Mouse (Mus musculus) spleen, embryonic (tissue): ENCODE results near the gene Smad9.
"Not testable (repeated sequence)": the region's sequence is repeated elsewhere in the genome, so short reads cannot be mapped to it uniquely, and the experiment has no call there.

ENCODE experiments used
- CTCF ChIA-PET: fragments of 350-600 bp; sonication (Branson Sonifier 250); formaldehyde crosslinking; loops from one replicate; lab custom pipeline; 2022; lab: Charles Lee

The Smad9 gene

DNA sequence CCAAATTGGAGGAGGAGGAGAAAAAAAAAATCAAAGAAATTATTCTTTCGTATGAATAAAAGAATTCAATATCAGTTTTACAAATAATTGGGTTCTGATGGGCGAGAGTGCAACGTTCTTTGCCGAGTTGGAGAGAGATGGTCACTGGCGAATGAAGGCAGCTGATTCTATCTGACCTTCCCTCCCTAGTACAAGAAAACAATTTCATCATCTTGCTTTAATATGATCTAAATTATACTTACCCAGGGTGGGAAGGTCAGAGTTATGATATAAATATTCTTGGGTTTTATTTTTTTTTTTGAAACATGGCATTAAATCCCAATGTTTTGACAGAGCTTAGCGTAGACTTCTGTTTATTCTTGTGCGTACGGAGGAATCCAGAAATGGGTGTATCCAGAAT, 2.1 kb downstream of the Smad9 start:
- CTCF ChIA-PET = no interaction called here

DNA sequence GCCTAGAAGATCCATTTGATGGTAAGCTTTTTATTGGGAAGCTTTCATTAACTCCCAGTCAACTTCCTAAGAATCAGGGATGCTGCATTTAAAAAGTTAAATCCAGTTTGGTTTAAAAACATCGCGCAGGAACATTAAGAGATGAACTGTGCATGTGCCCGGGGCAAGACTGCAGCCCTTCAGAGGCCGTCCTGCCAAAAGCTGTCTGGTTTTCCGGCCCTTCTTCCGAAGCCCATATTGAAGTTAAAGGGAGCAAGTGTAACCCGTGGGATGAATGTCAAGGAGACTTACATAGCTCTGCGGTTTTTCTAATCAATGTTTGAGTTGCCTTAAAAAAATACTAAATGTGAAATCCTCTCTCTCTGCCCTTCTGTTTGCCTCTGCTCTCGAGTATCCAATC, 3.8 kb downstream of the Smad9 start:
- CTCF ChIA-PET = no interaction called here

GRCm38 (mm10) chr3:54760321-54761115, 5.1 kb downstream of the Smad9 start:
- CTCF ChIA-PET = no interaction called here

GRCm38 (mm10) chr3:54761258-54761657, 5.9 kb downstream of the Smad9 start:
- CTCF ChIA-PET = no interaction called here

- CTCF ChIA-PET = no interaction called here
Measured at GRCm38 (mm10) chr3:54764418-54764817, 9.0 kb downstream of the Smad9 start.

DNA sequence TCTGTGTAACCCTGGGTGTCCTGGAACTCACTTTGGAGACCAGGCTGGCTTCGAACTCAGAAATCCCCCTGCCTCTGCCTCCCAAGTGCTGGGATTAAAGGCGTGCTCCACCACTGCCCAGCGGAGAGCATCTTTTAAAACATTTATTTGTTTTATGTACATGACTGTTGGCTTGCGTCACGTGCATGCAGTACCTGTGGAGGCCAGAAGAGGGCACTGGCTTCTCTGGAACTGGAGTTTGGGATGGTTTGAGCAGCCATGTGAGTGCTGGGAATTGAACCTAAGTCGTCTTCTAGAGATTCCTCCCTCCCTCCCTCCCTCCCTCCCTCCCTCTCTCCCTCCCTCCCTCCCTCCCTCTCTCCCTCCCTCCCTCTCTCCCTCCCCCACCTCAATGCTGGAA, 10.1 kb downstream of the Smad9 start:
- CTCF ChIA-PET = not testable (repeated sequence)

DNA sequence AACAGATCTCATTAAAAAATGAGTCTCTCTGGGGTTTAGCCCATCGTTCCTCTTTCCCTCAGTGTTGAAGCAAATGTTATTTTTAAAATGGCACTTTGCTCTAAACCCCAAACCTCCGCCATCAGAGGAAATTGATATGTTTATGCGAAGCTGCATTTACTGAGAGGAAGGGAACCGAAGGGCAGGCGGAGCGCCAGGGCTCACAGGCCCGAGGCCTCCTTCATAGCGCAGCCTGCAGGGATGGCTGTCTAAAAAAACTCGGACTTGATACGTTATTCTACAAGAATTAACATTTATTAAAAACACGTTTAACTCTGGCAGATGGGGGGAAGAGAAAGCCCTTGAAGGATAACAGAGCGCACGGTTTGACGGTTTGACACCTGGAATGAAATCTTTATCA, 10.7 kb downstream of the Smad9 start:
- CTCF ChIA-PET = no interaction called here

DNA sequence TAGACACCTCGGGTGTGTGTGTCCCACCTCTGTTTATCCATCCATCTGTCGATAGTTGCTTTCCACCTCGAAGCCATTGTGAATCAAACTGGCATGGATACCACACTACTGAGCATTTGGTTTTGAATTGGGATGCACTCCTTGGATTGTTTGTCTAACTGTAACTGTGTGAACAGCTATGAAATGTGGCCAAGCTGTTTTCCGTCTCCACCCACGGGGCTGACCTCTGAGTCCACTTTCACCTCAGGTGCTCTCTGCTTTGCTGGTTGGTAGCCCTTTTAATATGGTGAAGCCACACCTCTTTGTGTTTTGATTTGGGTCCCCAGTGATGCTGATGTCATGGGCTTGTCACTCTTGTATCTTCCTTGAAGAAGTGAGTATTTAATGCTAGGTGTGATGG, 11.4 kb downstream of the Smad9 start:
- CTCF ChIA-PET = no interaction called here

DNA sequence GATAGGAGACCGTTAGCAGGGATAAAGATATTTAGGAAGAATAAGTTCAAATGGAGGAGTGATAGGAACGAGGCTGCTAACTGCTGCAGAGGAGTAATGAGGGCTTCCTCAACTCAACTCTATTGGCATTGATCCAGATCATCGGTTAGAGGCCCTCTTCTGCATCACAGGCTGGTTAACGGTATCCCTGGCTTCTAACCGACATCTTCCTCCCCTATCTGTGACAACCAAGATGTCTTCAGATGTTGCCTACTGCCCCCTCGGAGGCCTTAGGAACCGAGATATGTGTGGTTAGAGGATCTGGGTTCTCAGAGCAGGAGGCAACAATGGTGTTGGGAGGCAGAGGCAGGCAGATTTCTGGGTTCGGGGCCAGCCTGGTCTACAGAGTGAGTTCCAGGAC, 13.2 kb downstream of the Smad9 start:
- CTCF ChIA-PET = no interaction called here

DNA sequence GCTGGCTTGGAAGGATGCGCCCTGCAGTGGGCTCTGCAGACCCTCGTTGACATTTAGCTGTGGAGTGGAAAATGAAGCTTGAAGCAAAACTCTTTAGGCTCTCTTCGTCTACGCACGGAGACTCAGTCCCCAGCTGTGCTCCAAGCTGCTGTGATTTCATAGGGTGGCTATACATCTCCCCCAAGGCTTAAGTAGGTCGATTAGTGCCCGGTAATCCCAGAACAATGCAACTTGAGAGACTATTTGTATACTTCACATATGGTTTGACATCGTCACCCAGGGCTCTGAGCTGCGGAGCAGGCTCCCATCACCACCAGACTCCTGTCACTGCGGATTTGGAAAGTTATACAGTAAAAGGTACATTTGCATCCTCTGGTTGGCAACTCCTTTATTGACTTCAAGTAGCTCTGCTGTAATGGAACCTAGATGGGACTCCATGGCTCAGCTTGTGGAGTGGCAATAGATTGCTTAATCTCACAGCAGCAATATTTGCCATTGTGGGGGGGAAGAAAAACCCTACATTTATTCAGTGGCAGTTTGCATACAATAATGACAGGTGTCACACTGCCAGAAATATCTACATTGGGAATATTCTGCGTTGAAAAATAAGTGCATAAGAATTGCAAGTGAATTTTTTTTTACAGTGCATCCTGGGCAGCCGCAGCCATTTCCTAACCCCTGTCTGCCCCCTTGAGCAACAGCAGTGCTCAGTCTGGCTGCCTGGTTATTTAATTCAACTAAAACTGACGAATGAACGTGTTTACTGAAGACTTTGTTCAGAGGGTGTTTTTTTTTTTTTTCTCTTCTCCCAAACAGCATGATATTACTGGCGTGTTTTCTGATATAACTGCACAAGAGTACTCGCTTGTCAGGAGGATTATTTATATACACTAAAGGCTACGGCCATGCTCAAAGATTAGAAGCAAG, 14.2 kb downstream of the Smad9 start:
- CTCF ChIA-PET = interaction anchor here (0.5 kb wide), 1 partner anchor 21 kb away, joined by 3 read pairs; no protein-coding TSS in a partner anchor

DNA sequence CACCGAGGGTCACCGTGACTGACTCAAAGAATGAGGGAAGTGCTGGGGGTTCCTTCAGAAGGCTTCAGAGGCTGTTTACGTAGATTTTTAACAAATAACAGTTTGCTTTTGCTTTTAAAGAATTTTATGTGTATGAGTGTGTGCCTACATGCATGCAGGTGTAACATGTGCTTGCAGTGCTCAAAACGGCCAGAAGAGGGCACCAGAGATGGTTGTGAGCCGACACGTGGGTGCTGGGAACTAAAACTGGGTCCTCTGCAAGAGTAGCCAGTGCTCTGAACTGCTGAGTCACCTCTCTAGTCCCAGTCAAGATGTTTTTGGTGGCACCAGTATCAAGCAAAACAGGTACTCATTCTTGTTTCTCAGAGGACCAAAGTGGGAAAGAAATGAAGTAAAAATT, 18.2 kb downstream of the Smad9 start:
- CTCF ChIA-PET = no interaction called here

DNA sequence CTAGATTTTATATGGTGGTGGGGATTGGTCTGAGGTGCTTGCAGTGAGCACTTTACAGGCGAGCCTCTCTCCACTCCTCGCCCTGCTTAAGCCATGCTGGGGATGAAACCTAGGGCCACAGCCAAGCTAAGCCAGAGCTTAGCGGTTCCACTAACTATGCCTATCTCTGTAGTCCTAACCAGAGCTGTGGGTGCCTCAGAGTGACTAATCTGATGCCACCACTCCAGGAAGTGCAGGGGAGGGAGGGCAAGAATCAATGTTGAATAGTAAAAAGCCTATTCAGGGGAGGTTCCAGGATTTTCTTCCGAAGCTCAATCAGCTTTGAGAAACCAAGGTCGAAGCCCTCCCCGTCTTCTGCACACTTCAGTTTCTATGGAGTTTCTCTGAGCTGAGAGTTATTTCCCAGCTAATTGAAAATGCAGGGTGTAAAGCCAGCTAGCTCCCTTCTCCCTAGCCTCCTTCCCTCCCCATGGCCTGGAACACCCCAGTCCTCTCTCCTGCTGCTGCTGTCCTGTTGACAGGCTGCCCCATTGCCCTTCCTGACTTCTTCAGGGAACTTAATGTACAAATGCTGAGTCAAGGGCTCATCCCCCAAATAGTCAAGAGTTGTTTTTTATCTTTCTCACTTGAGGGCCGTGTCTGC, 20.7 kb downstream of the Smad9 start:
- CTCF ChIA-PET = no interaction called here

- CTCF ChIA-PET = interaction anchor here (0.7 kb wide), 1 partner anchor 20 kb away, joined by 3 read pairs; no protein-coding TSS in a partner anchor
Measured at GRCm38 (mm10) chr3:54790601-54791000, 35.2 kb downstream of the Smad9 start.

DNA sequence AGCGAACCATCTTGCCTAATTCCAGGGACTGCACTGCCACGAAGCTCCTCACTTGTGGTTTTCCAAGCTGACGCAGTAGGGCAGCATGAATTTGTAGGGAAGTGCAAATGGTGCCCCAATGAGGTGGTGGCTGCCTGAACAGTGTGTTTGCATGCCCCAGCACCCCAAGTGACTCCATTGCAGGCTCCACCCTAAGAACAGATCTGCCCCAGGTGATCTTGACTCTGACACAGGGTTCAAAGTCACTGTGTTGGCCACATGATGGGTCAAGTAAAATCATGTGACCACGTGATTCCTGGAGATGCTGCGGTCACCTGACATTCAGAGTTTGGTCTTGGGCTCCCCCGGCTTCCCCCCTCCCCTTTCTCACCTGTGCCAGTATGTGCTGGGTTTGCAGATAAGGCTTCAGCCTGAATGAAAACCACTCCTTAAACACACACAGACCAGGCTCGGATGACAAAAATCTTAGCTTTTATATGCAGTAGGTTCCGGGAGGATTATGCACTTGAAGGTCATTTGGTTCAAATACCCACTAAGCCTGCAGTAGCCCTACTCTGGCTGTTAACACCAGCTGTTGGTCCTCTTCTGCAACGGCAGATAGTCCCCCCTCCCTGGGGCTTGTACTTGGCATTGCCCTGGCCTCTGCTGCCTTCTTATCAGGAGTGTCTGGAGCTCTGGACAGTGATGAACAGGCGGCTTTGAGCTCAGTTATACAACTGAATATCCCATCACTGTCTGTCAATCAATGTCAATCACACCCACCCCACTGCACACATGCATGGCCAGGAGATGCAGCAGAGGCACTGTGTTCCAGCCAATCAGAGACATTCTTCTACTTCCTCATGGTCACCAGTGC, 36.7 kb downstream of the Smad9 start:
- CTCF ChIA-PET = interaction anchor here (0.6 kb wide), 1 partner anchor 9 kb away, joined by 7 read pairs; no protein-coding TSS in a partner anchor

DNA sequence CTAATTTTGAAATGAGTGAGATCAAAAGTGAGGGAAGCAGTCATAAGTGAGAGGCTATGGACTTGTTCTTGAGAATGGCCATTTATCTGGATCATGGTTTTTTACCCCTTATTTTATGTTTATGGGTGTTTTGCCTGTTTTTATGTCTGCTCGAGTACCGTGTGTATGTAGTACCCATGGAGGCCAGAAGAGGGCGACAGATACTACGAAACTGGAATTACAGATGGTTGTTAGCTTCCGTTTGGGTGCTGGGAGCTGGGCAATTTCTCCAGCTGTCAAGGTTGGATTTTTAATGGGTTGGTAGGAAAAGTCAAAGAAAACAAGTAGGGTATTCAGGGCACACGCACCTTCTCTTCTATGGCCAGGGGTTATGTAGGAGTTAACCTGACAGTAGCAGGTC, 38.4 kb downstream of the Smad9 start:
- CTCF ChIA-PET = no interaction called here

GRCm38 (mm10) chr3:54795379-54795778, 40.0 kb downstream of the Smad9 start:
- CTCF ChIA-PET = no interaction called here

DNA sequence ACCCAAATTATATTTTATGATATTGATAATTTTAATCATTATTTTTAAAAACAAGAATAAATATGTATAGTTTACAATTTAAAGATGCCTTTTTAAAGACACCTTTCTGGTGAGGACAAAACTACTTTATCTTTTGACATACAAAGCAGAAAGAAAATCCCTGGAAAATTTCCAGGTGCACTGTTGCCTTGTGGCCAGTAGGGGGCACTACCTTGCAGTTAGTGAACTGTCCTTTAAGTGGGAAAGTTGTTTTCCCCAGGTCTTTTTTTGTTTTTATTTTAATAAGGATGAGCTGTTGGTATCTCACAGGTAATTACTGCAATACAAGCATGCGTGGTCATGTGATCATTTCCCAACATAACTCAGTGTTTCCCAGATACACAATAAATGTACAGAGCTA, 40.4 kb downstream of the Smad9 start:
- CTCF ChIA-PET = no interaction called here

DNA sequence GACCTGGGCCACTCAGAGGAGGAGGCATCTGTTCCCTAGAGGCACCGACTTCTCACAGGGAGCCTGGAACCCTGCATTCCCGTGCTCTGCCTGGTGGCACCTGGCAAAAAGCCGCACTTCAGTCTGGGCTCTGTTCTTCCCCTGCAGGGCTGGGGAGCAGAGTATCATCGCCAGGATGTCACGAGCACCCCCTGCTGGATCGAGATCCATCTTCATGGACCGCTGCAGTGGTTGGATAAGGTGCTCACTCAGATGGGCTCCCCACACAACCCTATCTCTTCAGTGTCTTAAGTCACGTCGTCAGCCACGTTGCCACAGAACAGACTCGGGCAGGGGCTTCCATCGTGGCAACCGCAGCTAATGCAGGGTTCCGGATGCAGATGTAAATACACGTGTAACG, 41.8 kb downstream of the Smad9 start:
- CTCF ChIA-PET = no interaction called here

DNA sequence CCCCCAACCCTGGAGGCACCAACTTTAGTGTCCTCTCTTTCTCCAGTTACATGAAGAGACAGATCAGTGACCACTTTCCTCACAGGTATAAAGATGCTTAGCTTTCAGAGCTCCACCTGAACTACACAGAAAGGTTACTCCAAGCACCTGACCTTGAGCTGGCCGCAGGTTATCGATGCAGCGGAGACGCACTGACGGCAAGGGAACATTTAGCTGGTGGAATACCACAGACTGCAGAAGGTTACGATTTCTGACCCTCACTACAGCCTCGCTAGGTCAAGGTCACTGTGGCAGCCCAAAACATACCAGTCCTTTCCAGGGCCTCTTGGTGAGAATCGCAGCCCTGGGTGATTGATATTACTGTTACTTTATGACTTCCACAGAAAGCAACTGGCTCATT, 48.3 kb downstream of the Smad9 start:
- CTCF ChIA-PET = no interaction called here

GRCm38 (mm10) chr3:54807061-54807661, 51.8 kb downstream of the Smad9 start:
- CTCF ChIA-PET = interaction anchor here (0.7 kb wide), 1 partner anchor 22 kb away, joined by 4 read pairs; no protein-coding TSS in a partner anchor
